Mouse (Mus musculus) liver, adult 2 months (tissue): ENCODE results near the gene Atp2a1.

Experiments used
- CTCF ChIP-seq: fragments of 200-500 bp; IDR thresholded peaks from 2 replicates; pipeline ENCODE4 v1.5.1; 2011; ENCODE audit warnings: low read depth, low read length, control low read depth
- POLR2A ChIP-seq: fragments of 200-500 bp; IDR thresholded peaks from 2 replicates; pipeline ENCODE4 v1.6.1; 2011; ENCODE audit warnings: low read length, control low read depth; ENCODE audit not compliant: insufficient read depth; ENCODE audit errors: extremely low read depth

DNA sequence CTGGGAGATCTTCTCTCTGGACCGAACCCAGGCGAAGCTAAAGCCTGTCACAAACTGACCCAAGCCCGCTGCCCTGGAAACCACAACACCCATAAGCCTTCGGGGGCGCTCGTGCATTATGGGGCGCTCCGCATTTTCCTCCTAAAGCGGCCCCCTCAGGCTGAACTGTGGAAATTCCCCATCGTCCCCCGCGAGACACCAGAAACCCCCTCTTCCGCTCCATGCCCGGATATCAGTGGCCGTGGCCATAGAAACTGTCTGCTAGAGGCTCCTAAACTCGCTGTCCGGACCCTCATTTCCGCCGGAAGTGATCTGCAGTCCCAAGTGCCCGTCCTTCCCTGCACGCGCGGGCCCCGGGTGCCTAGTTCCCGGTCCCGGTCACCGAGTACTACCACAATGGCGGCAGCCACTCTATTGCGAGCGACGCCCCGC, 24.2 kb upstream of the Atp2a1 start, which contains the start of gene Tufm:
- no peak for TF ChIP-seq CTCF
- TF ChIP-seq POLR2A: peak; percentile 56; the same call in 1 of the 2 replicates
